Mouse (Mus musculus) neural tube, embryonic 15.5 days (tissue): ENCODE data around the gene Ss18l2. TPM values are rescaled to one million over a fixed set of nuclear protein-coding genes. Genes with fewer than 3 reads are reported as not detected.

Source experiments
- ATAC-seq: fragments of 200-750 bp; cut with Nextera tagmentation; 2 replicates; pipeline ENCODE4 v1.8.0; 2017; ENCODE audit warnings: mild to moderate bottlenecking, moderate TSS enrichment, moderate library complexity; ENCODE audit not compliant: low FRiP score
- H3K27ac ChIP-seq: fragments of 300-500 bp; sonication (generic); replicated peaks from 2 replicates; pipeline ENCODE4 v1.5.1; 2015; ENCODE audit warnings: mild to moderate bottlenecking, inconsistent platforms
- H3K27me3 ChIP-seq: fragments of 300-500 bp; sonication (generic); replicated peaks from 2 replicates; pipeline ENCODE4 v1.6.1; 2015; ENCODE audit warnings: inconsistent platforms
- H3K36me3 ChIP-seq: fragments of 300-500 bp; sonication (generic); 2 replicates; pipeline ENCODE4 v1.6.1; 2015; ENCODE audit warnings: inconsistent platforms
- H3K4me1 ChIP-seq: fragments of 300-500 bp; sonication (generic); 2 replicates; pipeline ENCODE4 v1.6.1; 2015; ENCODE audit warnings: inconsistent platforms
- H3K4me2 ChIP-seq: fragments of 300-500 bp; sonication (generic); 2 replicates; pipeline ENCODE4 v1.6.1; 2015; ENCODE audit warnings: inconsistent platforms, mild to moderate bottlenecking, moderate library complexity
- H3K4me3 ChIP-seq: fragments of 300-500 bp; sonication (generic); replicated peaks from 2 replicates; pipeline ENCODE4 v1.5.1; 2015; ENCODE audit warnings: mild to moderate bottlenecking, inconsistent platforms
- H3K9ac ChIP-seq: fragments of 300-500 bp; sonication (generic); replicated peaks from 2 replicates; pipeline ENCODE4 v1.6.1; 2015; ENCODE audit warnings: mild to moderate bottlenecking, inconsistent platforms
- H3K9me3 ChIP-seq: fragments of 300-500 bp; sonication (generic); replicated peaks from 2 replicates; pipeline ENCODE4 v1.6.1; 2016; ENCODE audit warnings: inconsistent platforms
- WGBS: fragments of 180-500 bp; shearing (Covaris S2); methylation state at CpG from one replicate; pipeline ENCODE4 v1.1.7; 2015; ENCODE audit warnings: mixed read lengths; 5-methylcytosine and 5-hydroxymethylcytosine counted together
- polyA plus RNA-seq: library from polyadenylated mRNA; unstranded; fragments of >200 nt; fragmentation: Nextera tagmentation; extraction: Ambion mirVana; gene quantifications from 2 replicates; pipeline ENCODE4 v1.2.1, GENCODE M21; 2015

Gene Ss18l2
- polyA plus RNA-seq, result 182 and 206 TPM in 2 replicates

DNA sequence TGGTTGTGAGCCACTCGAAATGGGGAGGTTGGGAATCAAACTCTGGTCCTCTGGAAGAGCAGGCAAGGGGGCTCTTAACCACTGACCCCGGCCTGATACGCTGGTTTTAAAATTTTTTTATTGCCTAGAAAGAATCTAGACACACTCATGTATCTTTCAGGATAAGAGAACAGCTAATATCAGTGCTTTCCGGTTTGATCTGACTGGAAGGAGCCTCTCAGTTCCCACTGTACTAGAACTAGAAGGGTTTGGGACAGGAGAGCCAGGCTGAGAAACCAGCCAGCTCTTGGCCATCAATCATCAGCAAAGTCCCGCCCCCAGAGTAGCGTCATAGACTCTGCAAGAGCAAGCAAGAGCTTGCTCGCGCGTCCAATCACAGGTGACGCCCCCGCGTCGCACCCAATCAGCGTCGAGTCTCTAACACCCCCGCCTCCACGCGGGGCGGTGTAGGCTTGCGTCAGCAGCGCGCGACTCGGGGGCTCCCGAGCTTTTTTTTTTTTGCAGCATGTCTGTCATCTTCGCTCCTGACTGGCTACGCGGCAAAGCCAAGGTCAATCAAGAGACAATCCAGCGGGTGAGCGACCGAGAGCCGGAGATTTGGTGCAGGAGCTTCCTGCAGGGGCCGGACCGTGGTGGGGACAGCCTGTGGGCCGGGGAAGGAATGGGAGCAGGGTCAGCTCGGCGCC, at the start of gene Ss18l2:
Gene Ss18l2 (plus strand): TSS at position 432 of the 686 bp plus-strand sequence.
- Histone ChIP-seq H3K9me3 (no peaks in the 10 kb centered on the region), H3K27ac (peak within 1 kb of the TSS; percentile 95), H3K4me3 (peak within 1 kb of the TSS; percentile 80), H3K9ac (peak within 1 kb of the TSS; percentile 95), H3K36me3 (peaks cover 5% of the 10 kb centered on the region; the same call in 1 of the 2 replicates), H3K4me2 (peak within 1 kb of the TSS; percentile 70), H3K4me1 (peaks cover 32% of the 10 kb centered on the region), H3K27me3 (0 out of 2 replicates have a peak, but pooled peaks cover 3% of the 10 kb centered on the region)
- ATAC-seq, result peak; percentile 96
- WGBS, result 4% methylated on average over 37 of the region's 37 CpGs

DNA sequence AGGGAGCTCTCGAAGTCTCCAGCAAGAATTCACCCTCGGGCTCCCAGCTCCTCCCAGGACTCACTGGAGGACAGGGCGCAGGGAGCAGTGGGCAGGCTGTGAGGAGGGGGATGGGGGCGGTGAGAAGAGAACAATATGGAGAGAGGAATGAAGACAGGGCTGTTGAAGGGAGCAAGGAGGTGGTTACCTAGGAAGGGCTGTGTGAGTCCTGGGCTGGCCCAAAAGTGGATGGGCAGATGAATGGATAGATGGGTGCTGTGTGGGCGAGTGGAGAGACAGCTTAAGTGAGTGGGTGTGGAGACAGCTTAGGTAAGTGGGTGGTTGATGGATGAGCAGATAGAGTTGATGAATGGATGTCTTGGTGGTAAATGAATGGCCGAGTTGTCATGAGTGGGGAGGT, 46.7 kb upstream of the Ss18l2 start:
- 79% methylated on average over 6 of the region's 6 CpGs for WGBS
- Histone ChIP-seq H3K27ac (no peak overlapping the region), H3K9me3 (no peaks in the 10 kb centered on the region), H3K9ac (no peak overlapping the region), H3K36me3 (no peaks in the 10 kb centered on the region), H3K4me1 (peaks cover 12% of the 10 kb centered on the region; the same call in 1 of the 2 replicates), H3K27me3 (peaks cover 3% of the 10 kb centered on the region; the same call in 1 of the 2 replicates), H3K4me2 (no peak overlapping the region), H3K4me3 (no peak overlapping the region)
- ATAC-seq, result no peak

GRCm38 (mm10) chr9:121664104-121664503, 46.0 kb upstream of the Ss18l2 start:
- Histone ChIP-seq H3K4me3 (no peak overlapping the region), H3K27me3 (peaks cover 9% of the 10 kb centered on the region), H3K27ac (no peak overlapping the region), H3K9me3 (no peaks in the 10 kb centered on the region), H3K9ac (no peak overlapping the region), H3K4me1 (peaks cover 14% of the 10 kb centered on the region), H3K36me3 (no peaks in the 10 kb centered on the region), H3K4me2 (no peak overlapping the region)
- WGBS, result 89% methylated on average over 5 of the region's 5 CpGs
- ATAC-seq, result no peak

DNA sequence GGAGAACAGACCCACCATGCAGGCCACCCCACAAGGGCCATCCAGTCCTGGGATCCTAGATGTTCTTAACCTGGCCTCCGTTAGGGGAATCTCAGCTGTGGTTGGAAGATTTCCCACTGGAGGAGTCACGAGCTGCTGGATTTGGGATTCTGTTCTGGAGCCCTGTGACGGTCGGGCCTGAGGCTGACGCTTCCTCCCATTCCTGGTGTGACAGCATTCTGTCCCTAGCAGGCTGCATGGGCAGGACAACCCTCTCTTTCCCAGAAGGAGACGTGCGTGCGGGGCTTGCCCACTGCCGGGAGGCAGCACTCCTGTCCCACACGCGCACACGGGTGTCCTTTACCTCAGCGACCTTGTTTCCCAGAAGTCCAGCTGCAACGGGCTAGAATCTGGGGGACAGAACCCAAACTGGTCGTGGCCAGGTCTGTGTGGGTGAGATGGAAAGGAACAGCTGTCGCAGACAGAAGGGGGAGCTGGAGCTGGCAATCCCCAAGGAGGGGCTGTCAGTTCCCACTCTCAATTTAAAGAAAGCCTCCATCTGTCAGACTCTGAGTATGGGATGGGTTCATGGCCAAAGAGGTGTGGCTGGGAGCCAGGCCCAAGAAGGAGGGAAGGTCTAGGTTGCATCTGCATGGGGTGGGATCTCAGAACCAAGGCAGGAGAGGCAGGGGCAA, 43.0 kb upstream of the Ss18l2 start:
- H3K4me2 ChIP-seq, result no peak overlapping the region
- no peaks in the 10 kb centered on the region for H3K36me3 ChIP-seq
- ATAC-seq, result no peak
- peaks cover 22% of the 10 kb centered on the region for H3K27me3 ChIP-seq
- 59% methylated on average over 16 of the region's 16 CpGs for WGBS
- H3K27ac ChIP-seq, result no peak overlapping the region
- no peak overlapping the region for H3K4me3 ChIP-seq
- no peak overlapping the region for H3K9ac ChIP-seq
- peaks cover 23% of the 10 kb centered on the region for H3K4me1 ChIP-seq
- no peaks in the 10 kb centered on the region for H3K9me3 ChIP-seq

- 77% methylated on average over 11 of the region's 11 CpGs for WGBS
- Histone ChIP-seq H3K27me3 (peaks cover 22% of the 10 kb centered on the region), H3K9ac (no peak overlapping the region), H3K4me3 (no peak overlapping the region), H3K4me1 (peaks cover 23% of the 10 kb centered on the region), H3K4me2 (no peak overlapping the region), H3K9me3 (no peaks in the 10 kb centered on the region), H3K36me3 (no peaks in the 10 kb centered on the region), H3K27ac (no peak overlapping the region)
- no peak for ATAC-seq
These were observed 42.3 kb upstream of the Ss18l2 start for GRCm38 (mm10) chr9:121667822-121668221.

GRCm38 (mm10) chr9:121669348-121669791, 40.8 kb upstream of the Ss18l2 start:
- Histone ChIP-seq H3K27ac (no peak overlapping the region), H3K4me1 (peaks cover 23% of the 10 kb centered on the region), H3K9ac (peak overlapping the region; percentile 51), H3K27me3 (peaks cover 22% of the 10 kb centered on the region), H3K9me3 (no peaks in the 10 kb centered on the region), H3K4me3 (peak overlapping the region; percentile 38), H3K36me3 (no peaks in the 10 kb centered on the region), H3K4me2 (peak overlapping the region; percentile 68)
- under 1% methylated on average over 28 of the region's 28 CpGs for WGBS
- peak; percentile 74 for ATAC-seq

- H3K9ac ChIP-seq, result no peak overlapping the region
- 21% methylated on average over 7 of the region's 7 CpGs for WGBS
- no peak overlapping the region for H3K4me2 ChIP-seq
- no peaks in the 10 kb centered on the region for H3K36me3 ChIP-seq
- H3K27ac ChIP-seq, result no peak overlapping the region
- H3K27me3 ChIP-seq, result peaks cover 22% of the 10 kb centered on the region
- no peaks in the 10 kb centered on the region for H3K9me3 ChIP-seq
- peaks cover 23% of the 10 kb centered on the region for H3K4me1 ChIP-seq
- ATAC-seq, result no peak
- H3K4me3 ChIP-seq, result no peak overlapping the region
These were observed 38.8 kb upstream of the Ss18l2 start for GRCm38 (mm10) chr9:121671300-121671699.

- Histone ChIP-seq H3K9ac (no peak overlapping the region), H3K27me3 (peaks cover 22% of the 10 kb centered on the region), H3K36me3 (no peaks in the 10 kb centered on the region), H3K4me1 (peaks cover 14% of the 10 kb centered on the region), H3K4me2 (no peak overlapping the region), H3K27ac (no peak overlapping the region), H3K4me3 (no peak overlapping the region), H3K9me3 (no peaks in the 10 kb centered on the region)
- ATAC-seq, result no peak
- WGBS, result 57% methylated on average over 5 of the region's 5 CpGs
These were observed 37.8 kb upstream of the Ss18l2 start for GRCm38 (mm10) chr9:121672311-121672710.

DNA sequence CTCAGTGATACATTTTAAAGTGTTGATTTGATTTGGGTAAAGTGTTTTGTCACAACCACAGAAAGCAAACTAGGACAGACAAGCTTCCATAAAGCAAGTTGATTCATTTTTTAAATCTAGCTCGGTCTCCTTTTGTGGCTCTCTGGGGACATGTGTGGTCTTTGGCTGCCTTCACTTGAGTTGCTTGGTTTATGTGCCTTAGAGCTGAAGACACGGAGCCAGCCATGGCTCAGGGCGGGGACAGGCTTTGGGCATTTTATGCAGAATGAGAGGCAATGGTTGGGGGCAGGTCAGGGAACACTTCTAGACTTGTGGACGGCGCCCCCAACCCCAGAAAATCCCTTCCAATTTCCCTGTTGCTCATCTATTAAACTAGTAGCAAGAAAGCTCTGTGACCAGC, 36.4 kb upstream of the Ss18l2 start:
- ATAC-seq, result no peak
- no peak overlapping the region for H3K4me2 ChIP-seq
- 81% methylated on average over 5 of the region's 5 CpGs for WGBS
- H3K9me3 ChIP-seq, result no peaks in the 10 kb centered on the region
- H3K36me3 ChIP-seq, result no peaks in the 10 kb centered on the region
- H3K4me1 ChIP-seq, result peaks cover 12% of the 10 kb centered on the region
- no peak overlapping the region for H3K9ac ChIP-seq
- no peak overlapping the region for H3K4me3 ChIP-seq
- peaks cover 17% of the 10 kb centered on the region; the same call in 1 of the 2 replicates for H3K27me3 ChIP-seq
- H3K27ac ChIP-seq, result no peak overlapping the region

DNA sequence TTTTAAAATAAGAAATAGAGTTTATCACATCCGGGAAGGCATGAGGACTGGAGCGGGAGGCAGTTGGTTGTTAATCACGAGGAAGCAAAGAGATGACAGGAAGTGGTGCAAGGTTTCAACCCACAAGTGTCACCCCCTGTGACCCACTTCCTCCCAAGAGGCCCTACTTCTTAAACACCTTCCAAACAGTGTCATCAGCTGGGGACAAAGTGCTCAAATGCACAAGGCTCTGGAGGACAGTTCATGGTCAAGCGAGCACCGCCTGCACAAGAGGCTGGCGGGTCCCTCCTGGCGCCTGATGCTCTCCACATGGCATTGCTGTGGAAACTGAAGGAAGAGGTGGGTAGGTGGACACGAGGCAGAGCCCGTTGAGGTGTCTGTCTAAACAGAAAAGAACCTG, 35.1 kb upstream of the Ss18l2 start:
- H3K4me2 ChIP-seq, result no peak overlapping the region
- H3K9me3 ChIP-seq, result no peaks in the 10 kb centered on the region
- H3K9ac ChIP-seq, result no peak overlapping the region
- no peak for ATAC-seq
- peaks cover 11% of the 10 kb centered on the region; the same call in 1 of the 2 replicates for H3K27me3 ChIP-seq
- WGBS, result 88% methylated on average over 9 of the region's 9 CpGs
- H3K4me3 ChIP-seq, result no peak overlapping the region
- H3K4me1 ChIP-seq, result peaks cover 7% of the 10 kb centered on the region; the same call in 1 of the 2 replicates
- H3K36me3 ChIP-seq, result no peaks in the 10 kb centered on the region
- no peak overlapping the region for H3K27ac ChIP-seq

GRCm38 (mm10) chr9:121675556-121675955, 34.6 kb upstream of the Ss18l2 start:
- 93% methylated on average over 2 of the region's 2 CpGs for WGBS
- Histone ChIP-seq H3K4me1 (peaks cover 6% of the 10 kb centered on the region; the same call in 1 of the 2 replicates), H3K4me2 (no peak overlapping the region), H3K36me3 (no peaks in the 10 kb centered on the region), H3K27ac (no peak overlapping the region), H3K4me3 (no peak overlapping the region), H3K27me3 (peaks cover 5% of the 10 kb centered on the region; the same call in 1 of the 2 replicates), H3K9ac (no peak overlapping the region), H3K9me3 (no peaks in the 10 kb centered on the region)
- ATAC-seq, result no peak

DNA sequence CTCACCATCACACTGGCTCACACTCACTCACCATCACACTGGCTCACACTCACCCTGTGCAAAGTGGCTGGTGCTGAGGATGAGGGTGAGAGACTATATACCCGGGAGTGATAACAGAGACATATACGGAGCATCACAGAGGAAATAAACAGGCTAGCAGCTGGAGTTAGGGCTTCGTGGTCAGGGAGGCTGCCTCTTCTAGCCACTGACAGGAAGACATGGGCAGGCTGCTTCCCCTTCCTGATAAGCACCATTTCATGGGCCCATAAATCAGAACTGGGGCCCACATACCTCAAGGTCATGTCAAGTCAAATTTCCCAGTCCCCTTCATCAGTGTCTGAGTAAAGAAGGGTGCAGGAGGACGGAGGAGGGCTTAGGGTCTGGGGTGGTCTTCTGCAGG, 33.1 kb upstream of the Ss18l2 start:
- WGBS, result 77% methylated on average over 4 of the region's 4 CpGs
- peaks cover 2% of the 10 kb centered on the region; the same call in 1 of the 2 replicates for H3K36me3 ChIP-seq
- no peak for ATAC-seq
- H3K27me3 ChIP-seq, result no peaks in the 10 kb centered on the region
- no peak overlapping the region for H3K4me3 ChIP-seq
- no peak overlapping the region for H3K27ac ChIP-seq
- H3K4me1 ChIP-seq, result peaks cover 6% of the 10 kb centered on the region; the same call in 1 of the 2 replicates
- H3K4me2 ChIP-seq, result no peak overlapping the region
- no peaks in the 10 kb centered on the region for H3K9me3 ChIP-seq
- no peak overlapping the region for H3K9ac ChIP-seq
